Mouse (Mus musculus): Measurements from ENCODE around the gene Nudc.

GRCm38 (mm10) chr4:133584059-133584951, 38.5 kb upstream of the Nudc start, which contains the start of gene Gpn2:
- TF ChIP-seq POLR2A (IDR thresholded peaks at IDR 0.05; ENCODE audit: borderline replicate concordance, low read depth, low read length) = no peak
- no peak for TF ChIP-seq CTCF (IDR thresholded peaks at IDR 0.05; ENCODE audit: low read depth, low read length)

All from bone marrow macrophage, adult 2 months (primary cell).